Mouse (Mus musculus): ENCODE results near the gene Psmb8. TPM values are rescaled to one million over a fixed set of nuclear protein-coding genes. Genes with fewer than 3 reads are reported as not detected.
A peak's percentile ranks its signal among the peaks of the same experiment; 100 is the strongest.

Psmb8 gene
- total RNA-seq, 1 experiment from 2014 or later, result 336 TPM

GRCm38 (mm10) chr17:34236691-34237090 lies 39.2 kb downstream of the Psmb8 start:
- ATAC-seq (ENCODE audit: extremely low read depth, insufficient number of reproducible peaks, low FRiP score, poor library complexity, severe bottlenecking), result no peak

DNA sequence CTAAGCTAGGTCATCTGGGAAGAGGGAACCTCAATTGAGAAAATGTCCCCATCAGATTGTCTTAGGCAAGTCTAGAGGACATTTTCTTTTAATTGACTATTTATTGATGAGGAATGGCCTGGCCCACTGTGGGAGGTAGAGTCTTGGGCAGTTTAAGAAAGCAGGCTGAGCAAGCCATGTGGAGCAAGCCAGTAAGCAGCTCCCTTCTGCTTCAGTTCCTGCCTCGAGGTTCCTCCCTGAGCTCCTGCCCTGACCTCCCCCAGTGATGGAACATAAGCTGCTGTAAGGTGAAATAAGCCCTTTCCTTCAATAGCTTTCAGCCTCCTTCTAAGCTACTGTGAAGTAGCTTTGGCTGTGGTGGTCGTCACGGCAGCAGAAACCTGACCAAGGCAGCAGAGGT lies 40.2 kb downstream of the Psmb8 start:
- ATAC-seq (ENCODE audit: extremely low read depth, insufficient number of reproducible peaks, low FRiP score, poor library complexity, severe bottlenecking), result no peak

DNA sequence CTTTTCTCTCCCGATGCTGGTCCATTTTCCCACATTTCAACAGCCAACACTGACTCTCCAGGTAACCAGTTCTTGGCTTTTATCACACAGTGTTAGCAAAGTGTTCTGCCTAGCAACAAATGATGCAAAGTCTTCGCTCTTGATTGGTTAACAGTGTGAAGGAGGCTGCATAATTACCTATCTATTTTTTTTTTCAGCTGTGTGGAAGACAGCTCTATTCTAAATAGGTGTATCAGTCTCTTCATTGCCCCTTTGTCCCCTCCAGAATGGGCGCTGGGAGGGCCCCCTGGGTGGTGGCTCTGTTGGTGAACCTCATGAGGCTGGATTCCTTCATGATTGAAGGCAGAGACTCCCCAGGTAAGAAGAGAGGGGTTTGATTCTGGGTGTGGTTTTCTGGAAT lies 41.2 kb downstream of the Psmb8 start, which contains the start of gene H2-Ob:
Gene H2-Ob (plus strand): TSS at position 198 of the 400 bp plus-strand sequence.
- ATAC-seq (ENCODE audit: extremely low read depth, insufficient number of reproducible peaks, low FRiP score, poor library complexity, severe bottlenecking), result peak; percentile 54

DNA sequence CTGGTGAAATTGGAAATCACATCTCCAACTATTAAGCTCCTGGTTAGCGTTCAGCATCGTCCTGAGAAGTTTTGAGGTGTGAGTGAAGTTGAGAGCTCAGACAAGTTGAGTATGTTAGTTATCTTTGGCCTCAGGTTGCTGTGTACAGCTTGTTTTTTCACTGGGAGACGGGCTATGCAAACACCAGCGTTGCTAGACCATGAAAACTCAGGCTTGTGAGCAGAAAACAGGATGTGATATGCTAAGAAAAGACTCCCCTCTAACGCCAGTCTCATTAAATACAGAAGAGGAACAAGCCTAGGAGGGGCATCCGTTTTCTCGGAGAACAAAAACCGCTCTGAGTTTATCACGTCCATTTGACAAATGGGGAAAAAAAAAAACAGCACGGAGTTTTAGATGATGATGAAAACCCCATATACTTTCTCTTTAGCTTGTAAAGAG lies 42.1 kb downstream of the Psmb8 start:
- peak; percentile 57 for ATAC-seq (ENCODE audit: extremely low read depth, insufficient number of reproducible peaks, low FRiP score, poor library complexity, severe bottlenecking)

- ATAC-seq (ENCODE audit: extremely low read depth, insufficient number of reproducible peaks, low FRiP score, poor library complexity, severe bottlenecking), result no peak
These were observed 42.8 kb downstream of the Psmb8 start for GRCm38 (mm10) chr17:34240366-34240765.

DNA sequence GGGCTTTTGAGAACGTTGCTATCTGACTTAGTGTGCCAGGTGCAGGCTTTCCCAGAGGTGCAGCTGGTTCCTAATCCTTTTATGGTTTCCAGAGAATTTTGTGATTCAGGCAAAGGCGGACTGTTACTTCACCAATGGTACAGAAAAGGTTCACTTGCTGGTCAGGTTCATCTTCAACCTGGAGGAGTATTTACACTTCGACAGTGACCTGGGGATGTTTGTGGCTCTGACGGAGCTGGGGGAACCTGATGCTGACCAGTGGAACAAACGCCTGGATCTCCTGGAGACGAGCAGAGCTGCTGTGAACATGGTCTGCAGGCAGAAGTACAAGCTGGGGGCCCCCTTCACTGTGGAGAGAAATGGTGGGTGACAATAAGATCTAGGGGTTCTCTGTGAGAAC lies 43.4 kb downstream of the Psmb8 start:
- no peak for ATAC-seq (ENCODE audit: extremely low read depth, insufficient number of reproducible peaks, low FRiP score, poor library complexity, severe bottlenecking)

GRCm38 (mm10) chr17:34244656-34245055 lies 47.1 kb downstream of the Psmb8 start:
- no peak for ATAC-seq (ENCODE audit: extremely low read depth, insufficient number of reproducible peaks, low FRiP score, poor library complexity, severe bottlenecking)

DNA sequence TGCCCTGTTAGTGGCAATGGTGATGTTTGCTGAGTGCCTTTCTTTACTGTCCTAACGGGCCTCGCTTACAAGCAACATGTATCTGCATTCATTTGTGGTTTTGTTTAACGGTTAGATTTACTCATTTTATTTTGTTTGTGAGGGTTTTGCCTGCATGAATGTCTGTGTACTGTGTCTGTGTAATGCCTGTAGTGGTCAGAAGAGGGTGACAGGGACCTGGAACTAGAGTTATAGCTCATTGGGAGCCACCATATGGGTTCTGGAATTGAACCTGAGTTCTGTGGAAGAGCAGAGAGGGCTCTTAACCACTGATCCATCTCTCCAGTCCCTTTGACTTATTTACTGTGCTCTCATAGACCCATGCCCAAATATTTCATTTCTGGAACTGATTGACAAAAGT lies 49.5 kb downstream of the Psmb8 start:
- no peak for ATAC-seq (ENCODE audit: extremely low read depth, insufficient number of reproducible peaks, low FRiP score, poor library complexity, severe bottlenecking)

- peak; percentile 88 for ATAC-seq (ENCODE audit: extremely low read depth, insufficient number of reproducible peaks, low FRiP score, poor library complexity, severe bottlenecking)
These were observed 51.2 kb downstream of the Psmb8 start for GRCm38 (mm10) chr17:34248764-34249163.

GRCm38 (mm10) chr17:34249361-34249760 lies 51.8 kb downstream of the Psmb8 start:
- ATAC-seq (ENCODE audit: extremely low read depth, insufficient number of reproducible peaks, low FRiP score, poor library complexity, severe bottlenecking), result no peak

- ATAC-seq (ENCODE audit: extremely low read depth, insufficient number of reproducible peaks, low FRiP score, poor library complexity, severe bottlenecking), result peak; percentile 69
These were observed 52.4 kb downstream of the Psmb8 start for GRCm38 (mm10) chr17:34249878-34250277.

Other genes with a start within 250 kb of the Psmb8 start
- 7.1 and 7.7 TPM in 2 replicates for gene B3galt4, start 246.2 kb upstream of the Psmb8 start, total RNA-seq (2017)
- 31.5 and 40.8 TPM in 2 replicates for gene Vps52, start 241.9 kb upstream of the Psmb8 start, total RNA-seq (2017)
- gene Rps18, start 241.7 kb upstream of the Psmb8 start, total RNA-seq (2017), result 780 and 810 TPM in 2 replicates
- 1,803 and 2,030 TPM in 2 replicates for gene H2-K1, start 197.4 kb upstream of the Psmb8 start, total RNA-seq (2017)
- gene Ring1, start 173.0 kb upstream of the Psmb8 start, total RNA-seq (2017), result 14.8 and 24.3 TPM in 2 replicates
- gene H2-Ke6, start 169.7 kb upstream of the Psmb8 start, total RNA-seq (2017), result 89.7 and 114 TPM in 2 replicates
- gene Slc39a7, start 166.0 kb upstream of the Psmb8 start, total RNA-seq (2017), result 65.5 and 69.1 TPM in 2 replicates
- 65.3 and 70.2 TPM in 2 replicates for gene Rxrb, start 165.9 kb upstream of the Psmb8 start, total RNA-seq (2017)
- 10.4 and 13.0 TPM in 2 replicates for gene Col11a2, start 158.3 kb upstream of the Psmb8 start, total RNA-seq (2017)
- 119 and 138 TPM in 2 replicates for gene H2-Oa, start 105.4 kb upstream of the Psmb8 start, total RNA-seq (2017)
- 221 and 234 TPM in 2 replicates for gene H2-DMa, start 78.2 kb upstream of the Psmb8 start, total RNA-seq (2017)
- 714 and 721 TPM in 2 replicates for gene Brd2, start 75.1 kb upstream of the Psmb8 start, total RNA-seq (2017)
- 699 and 729 TPM in 2 replicates for gene H2-DMb2, start 54.4 kb upstream of the Psmb8 start, total RNA-seq (2017)
- 278 and 300 TPM in 2 replicates for gene H2-DMb1, start 44.6 kb upstream of the Psmb8 start, total RNA-seq (2017)
- 221 and 235 TPM in 2 replicates for gene Tap1, start 10.2 kb upstream of the Psmb8 start, total RNA-seq (2017)
- gene Psmb9, start 10.0 kb upstream of the Psmb8 start, total RNA-seq (2017), result 132 and 176 TPM in 2 replicates
- gene Tap2, start 5.8 kb downstream of the Psmb8 start, total RNA-seq (2017), result 108 and 112 TPM in 2 replicates
- gene H2-Ob, start 41.2 kb downstream of the Psmb8 start, total RNA-seq (2017), result 965 and 1,002 TPM in 2 replicates
- gene H2-Ab1, start 60.0 kb downstream of the Psmb8 start, total RNA-seq (2017), result 2,894 and 2,999 TPM in 2 replicates
- gene H2-Aa, start 90.1 kb downstream of the Psmb8 start, total RNA-seq (2017), result 2,237 and 2,269 TPM in 2 replicates
- 2,076 and 2,332 TPM in 2 replicates for gene H2-Eb1, start 108.1 kb downstream of the Psmb8 start, total RNA-seq (2017)
- 52.6 and 54.0 TPM in 2 replicates for gene H2-Eb2, start 127.9 kb downstream of the Psmb8 start, total RNA-seq (2017)
- gene Btnl2, start 157.1 kb downstream of the Psmb8 start, total RNA-seq (2017), result 10.9 and 11.9 TPM in 2 replicates
- gene Btnl1, start 179.4 kb downstream of the Psmb8 start, total RNA-seq (2017), result 0.93 TPM in 1 of 2 replicates, not detected in the other
- gene BC051142, start 201.1 kb downstream of the Psmb8 start, total RNA-seq (2017), result 12.5 and 14.0 TPM in 2 replicates

Data from neutrophil, adult 5-6 weeks (primary cell).